ENCODE assay signal across 11 mouse cellular contexts in the genomic region with DNA sequence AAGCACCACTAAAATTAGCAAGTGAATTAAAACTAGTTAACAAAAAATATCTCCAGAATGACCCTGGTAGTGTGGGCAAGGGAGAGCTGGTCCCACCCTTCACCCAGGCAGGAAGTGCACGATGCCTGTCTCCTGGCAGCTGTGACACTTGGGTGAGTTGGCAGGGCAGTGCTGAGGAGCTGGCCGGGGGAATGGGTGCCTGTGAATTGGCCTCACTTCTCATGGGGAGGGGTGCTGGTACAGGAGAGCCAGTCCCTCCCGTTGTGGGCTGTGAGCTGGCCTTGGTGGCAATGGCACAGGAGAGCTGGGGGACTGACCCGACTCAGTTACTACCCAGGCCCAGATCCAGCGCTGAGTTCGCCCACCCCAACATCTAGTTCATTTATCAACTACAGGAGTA. TPM values are rescaled to one million over a fixed set of nuclear protein-coding genes. Genes with fewer than 3 reads are reported as not detected.
DNase-seq lines count a peak whose midpoint lies in the region; ATAC-seq and TF ChIP-seq lines count a peak whose summit lies in the region.
"Had no signal": no experiment of that assay in that cellular context is flagged by ENCODE, and none has a peak within 500 bp of the region (broad histone marks: within the 10 kb centered on the region; RNA-seq: fewer than 3 reads in every experiment).

No protein-coding gene starts in this region.

- no peak for TF ChIP-seq CTCF in kidney, adult 2 months (conservative IDR thresholded peaks at IDR 0.05; ENCODE audit: insufficient read depth, insufficient read length, low read depth, low read length)

- no peak overlapping the region for H3K9ac ChIP-seq in kidney, embryonic 15.5 days
- no peak overlapping the region for H3K9ac ChIP-seq in neural tube, embryonic 15.5 days (replicated peaks)
- H3K9ac ChIP-seq: liver, embryonic 13.5 days had no signal

- no peak overlapping the region for H3K4me2 ChIP-seq in kidney, embryonic 15.5 days
- no peak overlapping the region for H3K4me2 ChIP-seq in neural tube, embryonic 15.5 days
- H3K4me2 ChIP-seq: liver, embryonic 13.5 days had no signal

- no peak for TF ChIP-seq POLR2A in kidney, adult 2 months (IDR thresholded peaks at IDR 0.05; ENCODE audit: low read depth, low read length)

- no peaks in the 10 kb centered on the region for H3K27me3 ChIP-seq in kidney, embryonic 15.5 days
- no peaks in the 10 kb centered on the region for H3K27me3 ChIP-seq in kidney, adult 2 months (replicated peaks; ENCODE audit: control insufficient read depth, insufficient read depth, low read length)
- H3K27me3 ChIP-seq in neural tube, embryonic 15.5 days (replicated peaks), result no peaks in the 10 kb centered on the region
- H3K27me3 ChIP-seq: liver, embryonic 13.5 days had no signal

- no peak overlapping the region for H3K27ac ChIP-seq in kidney, embryonic 15.5 days
- no peak overlapping the region for H3K27ac ChIP-seq in kidney, adult 2 months (ENCODE audit: insufficient read depth, low read depth, low read length)
- no peak overlapping the region for H3K27ac ChIP-seq in neural tube, embryonic 15.5 days (replicated peaks)
- H3K27ac ChIP-seq: liver, embryonic 13.5 days had no signal

- no peaks in the 10 kb centered on the region for H3K9me3 ChIP-seq in kidney, embryonic 15.5 days (replicated peaks)
- H3K9me3 ChIP-seq in neural tube, embryonic 15.5 days (replicated peaks), result no peaks in the 10 kb centered on the region
- H3K9me3 ChIP-seq: liver, embryonic 13.5 days had no signal

- H3K4me1 ChIP-seq in kidney, embryonic 15.5 days, result no peaks in the 10 kb centered on the region
- peaks cover 3% of the 10 kb centered on the region; the same call in 1 of the 2 replicates for H3K4me1 ChIP-seq in kidney, adult 2 months (ENCODE audit: control insufficient read depth, insufficient read depth, low read length)
- H3K4me1 ChIP-seq in neural tube, embryonic 15.5 days, result no peaks in the 10 kb centered on the region

- ATAC-seq in kidney, embryonic 15.5 days (replicated peaks; ENCODE audit: low FRiP score), result 0 out of 2 replicates have a peak, but pooled peaks have one; percentile 29
- ATAC-seq in neural tube, embryonic 15.5 days (ENCODE audit: low FRiP score), result no peak
- ATAC-seq: inflammation-experienced regulatory T-cells, adult 6 months had no signal

- 64% methylated on average over 6 of the region's 6 CpGs for WGBS in kidney, embryonic 15.5 days
- WGBS in kidney, adult 2 months, result 51% methylated on average over 6 of the region's 6 CpGs
- 92% methylated on average over 6 of the region's 6 CpGs for WGBS in neural tube, embryonic 15.5 days

- no peak for DNase-seq in kidney, adult 2 months
- DNase-seq in right cerebral cortex, postnatal 10 days (ENCODE audit: low spot score in 2 of 2), result peak; percentile 34 to 48
- no peak for DNase-seq in right cerebral cortex, postnatal 4 days
- DNase-seq in gastrocnemius, adult 18-20 months (ENCODE audit: low spot score), result peak; percentile 45
- peak; percentile 15 to 27 for DNase-seq in lung, postnatal 4 days
- DNase-seq: cerebellum, adult 8-10 months; liver, embryonic 13.5 days; right cerebral cortex, postnatal 14 days had no signal

- H3K4me3 ChIP-seq in kidney, embryonic 15.5 days (replicated peaks), result no peak overlapping the region
- H3K4me3 ChIP-seq in kidney, adult 2 months (ENCODE audit: insufficient read depth, low read depth, low read length), result no peak overlapping the region
- H3K4me3 ChIP-seq in neural tube, embryonic 15.5 days (replicated peaks), result no peak overlapping the region
- H3K4me3 ChIP-seq: liver, embryonic 13.5 days had no signal

- peaks cover 70% of the 10 kb centered on the region for H3K36me3 ChIP-seq in kidney, embryonic 15.5 days
- no peaks in the 10 kb centered on the region; the same call in 1 of the 2 replicates for H3K36me3 ChIP-seq in kidney, adult 2 months (ENCODE audit: control insufficient read depth, insufficient read depth, low read length)
- peaks cover 21% of the 10 kb centered on the region for H3K36me3 ChIP-seq in neural tube, embryonic 15.5 days

RNA-seq across cellular contexts. Expression of a gene that starts 16.4 kb away (rescaled TPM):
- 50.6 and 50.9 TPM in 2 replicates for polyA plus RNA-seq in kidney, embryonic 15.5 days (2015; fragmentation: Nextera tagmentation; extraction: Ambion mirVana)
- 35.1 and 38.3 TPM in 2 replicates for polyA plus RNA-seq in kidney, adult 2 months (2012; rRNA removed)
- 10 to 100 TPM; 64.7 to 69.4 TPM for total RNA-seq in gastrocnemius, adult 18-20 months (2021)
- polyA plus RNA-seq in neural tube, embryonic 15.5 days (2015; fragmentation: Nextera tagmentation; extraction: Ambion mirVana), result 47.9 and 53.9 TPM in 2 replicates

Comparison
In these comparisons a context has a peak if more than half of its experiments do, and no peak if none do; other contexts are left out.
1. DNase-seq: peak in right cerebral cortex, postnatal 10 days (2 of 2), gastrocnemius, adult 18-20 months (single experiment) and lung, postnatal 4 days (2 of 2); none in kidney, adult 2 months (single experiment) and right cerebral cortex, postnatal 4 days (single experiment).